Mouse (Mus musculus): Measurements from ENCODE around the gene Hmcn2.
A peak's percentile ranks its signal among the peaks of the same experiment; 100 is the strongest.

The Hmcn2 gene

GRCm38 (mm10) chr2:31304801-31305665 lies 9.2 kb upstream of the Hmcn2 start:
- DNase-seq (ENCODE audit: inconsistent ontology term), result no peak

- no peak for DNase-seq (ENCODE audit: inconsistent ontology term)
These were observed 8.5 kb upstream of the Hmcn2 start for GRCm38 (mm10) chr2:31305684-31306083.

- no peak for DNase-seq (ENCODE audit: inconsistent ontology term)
These were observed 6.0 kb upstream of the Hmcn2 start for GRCm38 (mm10) chr2:31308257-31308656.

GRCm38 (mm10) chr2:31309549-31309948 lies 4.7 kb upstream of the Hmcn2 start:
- DNase-seq (ENCODE audit: inconsistent ontology term), result no peak

- DNase-seq (ENCODE audit: inconsistent ontology term), result no peak
These were observed 3.9 kb downstream of the Hmcn2 start for GRCm38 (mm10) chr2:31318162-31318561.

- DNase-seq (ENCODE audit: inconsistent ontology term), result no peak
These were observed 5.0 kb downstream of the Hmcn2 start for GRCm38 (mm10) chr2:31319200-31319599.

- no peak for DNase-seq (ENCODE audit: inconsistent ontology term)
These were observed 13.0 kb downstream of the Hmcn2 start for GRCm38 (mm10) chr2:31327186-31327585.

GRCm38 (mm10) chr2:31337706-31338330 lies 23.6 kb downstream of the Hmcn2 start:
- DNase-seq (ENCODE audit: inconsistent ontology term), result no peak

GRCm38 (mm10) chr2:31339826-31340225 lies 25.6 kb downstream of the Hmcn2 start:
- DNase-seq (ENCODE audit: inconsistent ontology term), result no peak

- no peak for DNase-seq (ENCODE audit: inconsistent ontology term)
These were observed 27.7 kb downstream of the Hmcn2 start for GRCm38 (mm10) chr2:31341726-31342535.

- DNase-seq (ENCODE audit: inconsistent ontology term), result peak; percentile 61
These were observed 31.9 kb downstream of the Hmcn2 start for GRCm38 (mm10) chr2:31346096-31346495.

- DNase-seq (ENCODE audit: inconsistent ontology term), result peak; percentile 7
These were observed 34.2 kb downstream of the Hmcn2 start for GRCm38 (mm10) chr2:31348373-31348772.

- DNase-seq (ENCODE audit: inconsistent ontology term), result no peak
These were observed 34.6 kb downstream of the Hmcn2 start for GRCm38 (mm10) chr2:31348850-31349249.

GRCm38 (mm10) chr2:31356771-31357170 lies 42.6 kb downstream of the Hmcn2 start:
- DNase-seq (ENCODE audit: inconsistent ontology term), result no peak

- no peak for DNase-seq (ENCODE audit: inconsistent ontology term)
These were observed 45.1 kb downstream of the Hmcn2 start for GRCm38 (mm10) chr2:31359316-31359715.

GRCm38 (mm10) chr2:31367186-31367585 lies 53.0 kb downstream of the Hmcn2 start:
- no peak for DNase-seq (ENCODE audit: inconsistent ontology term)

- DNase-seq (ENCODE audit: inconsistent ontology term), result no peak
These were observed 57.2 kb downstream of the Hmcn2 start for GRCm38 (mm10) chr2:31371396-31371795.

- no peak for DNase-seq (ENCODE audit: inconsistent ontology term)
These were observed 58.0 kb downstream of the Hmcn2 start for GRCm38 (mm10) chr2:31372186-31372585.

- no peak for DNase-seq (ENCODE audit: inconsistent ontology term)
These were observed 60.2 kb downstream of the Hmcn2 start for GRCm38 (mm10) chr2:31374415-31374814.

GRCm38 (mm10) chr2:31376057-31376456 lies 61.8 kb downstream of the Hmcn2 start:
- no peak for DNase-seq (ENCODE audit: inconsistent ontology term)

- no peak for DNase-seq (ENCODE audit: inconsistent ontology term)
These were observed 63.3 kb downstream of the Hmcn2 start for GRCm38 (mm10) chr2:31377481-31377880.

GRCm38 (mm10) chr2:31381292-31381846 lies 67.2 kb downstream of the Hmcn2 start:
- DNase-seq (ENCODE audit: inconsistent ontology term), result peak; percentile 45

Data from Muller cell, postnatal 12 days (primary cell).